ENCODE assay signal across 8 mouse cellular contexts in genomic region chr7:68064647-68065362, GRCm38 (mm10).
DNase-seq lines count a peak whose midpoint lies in the region.

No protein-coding gene starts in this region.

- DNase-seq in heart, adult 9 months (ENCODE audit: low spot score in 2 of 2) = peak; percentile 33 to 50
- no peak for DNase-seq in heart, postnatal 36 days
- peak; percentile 66 for DNase-seq in adrenal gland, postnatal 10 days
- peak; percentile 43 to 54 for DNase-seq in heart, postnatal 10 days
- peak; percentile 38 for DNase-seq in lung, postnatal 10 days
- DNase-seq in spleen, adult 12 weeks (ENCODE audit: low spot score) = no peak
- DNase-seq in right cerebral cortex, postnatal 25 days = no peak
- no peak for DNase-seq in thymus, postnatal 0 days (ENCODE audit: low spot score)

- intact Hi-C loops in heart, postnatal 36 days (cut with DNase I) = loop anchor here (5.0 kb wide), 1 partner anchor 278 kb away; no protein-coding TSS in a partner anchor
- intact Hi-C loops in heart, postnatal 10 days (cut with DNase I) = no loop called here

Comparison
In these comparisons a context has a peak if more than half of its experiments do, and no peak if none do; other contexts are left out.
1. DNase-seq: peak in heart, adult 9 months (2 of 2), adrenal gland, postnatal 10 days (single experiment), heart, postnatal 10 days (2 of 2) and lung, postnatal 10 days (single experiment); none in heart, postnatal 36 days (0 of 2), spleen, adult 12 weeks (single experiment), right cerebral cortex, postnatal 25 days (single experiment) and thymus, postnatal 0 days (single experiment).